Mouse (Mus musculus) heart, adult 11 months (tissue): ENCODE data around the gene Tgm1.

Experiments
- DNase-seq: peaks from one replicate; pipeline ENCODE4 v3.0.0; 2022

The Tgm1 gene

DNA sequence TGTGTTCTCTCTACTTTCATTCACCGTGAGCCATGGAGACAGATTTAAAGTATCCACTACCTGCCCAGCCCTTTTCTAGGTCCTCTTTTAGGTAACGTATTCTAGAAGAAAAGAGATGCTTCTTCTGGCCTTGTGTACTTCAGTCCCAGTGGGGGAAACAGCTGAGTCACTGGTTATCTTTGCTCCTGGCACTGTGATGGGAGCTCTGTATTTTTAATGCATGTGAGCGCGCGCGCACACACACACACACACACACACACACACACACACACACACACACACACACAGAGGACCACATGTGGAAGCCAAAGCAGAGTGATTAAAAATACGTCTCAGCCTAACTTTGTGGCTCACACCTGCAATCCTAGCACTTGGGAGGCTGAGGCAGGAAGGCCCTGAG is 9.7 kb upstream of the Tgm1 start:
- DNase-seq, result no peak

DNA sequence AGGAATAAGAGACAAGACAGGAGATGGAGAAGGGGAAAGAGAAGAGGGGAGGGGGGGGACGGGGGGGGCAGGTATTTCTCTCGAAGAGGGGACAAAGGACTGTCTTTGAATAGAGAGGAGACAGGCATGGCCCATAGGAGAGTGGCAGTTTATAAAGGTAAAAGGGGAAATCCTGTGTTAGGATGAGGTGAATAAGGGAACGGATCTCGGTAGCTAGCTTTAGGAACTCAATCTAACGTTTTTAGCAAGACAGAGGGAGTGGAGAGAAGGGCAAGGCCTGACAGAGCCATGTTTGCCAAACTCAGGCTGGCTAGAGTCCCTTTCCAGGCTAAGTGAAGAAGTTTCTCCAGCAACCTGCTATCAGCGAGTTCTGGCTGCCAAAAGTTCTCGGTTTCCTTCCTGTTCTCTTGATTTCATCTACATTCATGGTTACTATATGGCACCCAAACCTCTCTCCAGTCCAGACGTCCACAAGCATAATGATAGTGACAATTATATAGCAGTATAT is 8.8 kb upstream of the Tgm1 start:
- no peak for DNase-seq

DNA sequence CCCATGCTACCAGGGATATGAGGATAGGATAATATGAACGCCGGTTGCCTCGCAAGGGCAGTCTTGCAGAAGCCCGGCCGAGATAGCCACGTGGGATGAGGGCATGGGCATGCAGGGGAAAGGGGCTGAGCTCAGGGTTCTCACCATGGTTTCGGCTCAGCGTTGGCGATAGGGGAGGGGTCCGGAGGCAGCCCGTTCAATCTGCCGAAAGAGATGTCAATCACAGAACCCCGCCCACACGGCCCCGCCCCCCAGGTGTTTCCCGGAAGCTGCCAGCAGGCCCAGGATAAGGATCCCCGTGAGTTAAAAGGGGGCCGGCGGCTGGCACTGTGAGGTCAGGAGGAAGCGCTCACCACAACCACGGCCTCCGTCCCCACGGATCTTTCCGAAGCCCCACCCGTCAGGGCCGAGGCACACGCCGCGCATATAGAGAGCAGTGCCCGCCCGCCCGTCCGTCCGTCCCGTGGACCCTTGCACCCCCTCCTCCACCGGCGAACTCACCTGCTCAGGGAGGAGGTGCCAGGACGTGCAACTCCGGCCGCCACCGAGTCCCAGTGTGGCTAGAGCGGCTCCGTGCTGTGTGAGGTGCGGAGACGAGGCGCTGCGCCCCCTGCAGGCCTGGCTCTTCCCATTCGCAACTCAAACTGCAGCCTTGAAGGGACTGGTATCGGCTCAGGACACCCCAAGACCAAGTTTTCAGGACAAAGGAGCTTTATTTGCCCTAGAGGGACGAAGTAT is 8.1 kb upstream of the Tgm1 start, which contains the start of gene Rabggta:
Rabggta (minus strand) TSS at position 564 of the 738 bp plus-strand sequence.
- DNase-seq, result peak; percentile 99

DNA sequence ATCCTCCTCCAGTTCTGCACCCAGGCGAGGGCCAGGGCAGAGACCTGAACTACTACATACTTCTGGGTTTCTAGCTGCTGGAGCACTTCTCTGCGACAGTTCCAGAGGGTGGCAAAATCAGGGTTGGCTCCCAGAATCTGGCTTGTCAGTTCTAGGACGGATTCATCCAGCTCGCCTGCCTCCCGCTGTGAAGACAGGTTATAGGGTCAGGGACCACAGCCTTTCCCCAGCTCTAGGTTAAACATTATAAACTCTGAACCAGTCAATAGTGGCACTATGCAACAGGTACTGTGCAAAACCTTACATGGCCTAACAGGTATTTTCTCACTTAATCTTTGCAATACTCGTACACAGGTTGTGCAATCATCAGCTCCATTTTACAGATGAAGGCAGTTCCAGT is 7.3 kb upstream of the Tgm1 start:
- no peak for DNase-seq

DNA sequence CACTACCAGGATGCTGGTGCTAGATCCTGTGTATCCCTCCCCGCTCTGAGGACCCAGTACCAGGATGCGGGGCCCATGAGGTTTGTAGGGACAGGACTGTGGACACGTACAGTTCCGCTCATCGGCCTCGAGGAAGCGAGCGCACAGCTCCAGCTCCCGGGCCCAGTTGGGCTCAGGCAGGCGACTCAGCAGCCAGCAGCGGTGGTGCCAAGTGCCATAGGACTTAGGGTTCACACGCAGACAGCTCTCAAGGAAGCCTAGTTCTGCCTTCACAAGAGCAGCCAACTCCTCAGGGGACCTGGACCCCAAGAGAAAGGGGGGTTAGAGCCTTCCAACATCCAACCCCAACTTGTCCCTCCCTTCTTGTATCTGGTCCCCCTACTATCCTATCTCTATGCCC is 6.9 kb upstream of the Tgm1 start:
- no peak for DNase-seq

DNA sequence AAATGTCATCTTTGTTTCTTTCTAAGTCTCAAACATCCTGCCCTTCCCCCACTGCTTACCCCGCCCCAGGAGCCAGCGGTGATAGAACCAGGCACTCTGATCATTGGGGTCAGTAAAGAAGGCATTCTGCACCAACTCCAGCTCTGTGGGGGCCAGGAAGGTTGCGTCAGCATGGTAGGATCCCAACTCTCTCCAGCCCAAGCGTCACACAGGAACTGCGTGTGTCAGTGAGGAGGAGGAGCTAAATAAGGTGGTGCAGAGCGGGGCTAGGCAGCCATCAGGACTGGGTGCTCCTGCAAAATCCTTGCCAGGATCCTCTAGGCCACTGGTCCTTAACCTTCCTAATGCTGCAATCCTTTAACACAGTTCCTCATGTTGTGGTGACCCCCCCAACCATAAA is 6.0 kb upstream of the Tgm1 start:
- DNase-seq, result peak; percentile 83

DNA sequence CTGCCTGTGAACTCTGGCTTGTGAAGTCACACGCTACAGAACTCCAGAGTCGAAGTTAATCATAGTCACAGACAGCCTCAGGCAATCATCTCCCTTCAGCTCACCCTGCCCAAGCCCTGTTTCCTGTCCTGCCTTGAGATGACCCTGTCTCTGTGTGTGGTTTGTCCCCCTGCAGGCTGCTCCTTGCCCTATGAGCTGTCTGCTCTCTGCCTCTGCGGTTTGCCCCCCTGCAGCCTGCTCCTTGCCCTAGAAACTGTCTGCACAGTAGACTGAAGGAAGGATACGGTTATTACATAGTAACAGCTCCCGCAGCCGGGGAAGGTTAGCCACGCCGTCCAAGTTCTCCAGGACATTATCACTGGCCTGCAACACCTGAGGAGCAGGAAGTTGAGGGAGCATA is 3.2 kb upstream of the Tgm1 start:
- peak; percentile 81 for DNase-seq

DNA sequence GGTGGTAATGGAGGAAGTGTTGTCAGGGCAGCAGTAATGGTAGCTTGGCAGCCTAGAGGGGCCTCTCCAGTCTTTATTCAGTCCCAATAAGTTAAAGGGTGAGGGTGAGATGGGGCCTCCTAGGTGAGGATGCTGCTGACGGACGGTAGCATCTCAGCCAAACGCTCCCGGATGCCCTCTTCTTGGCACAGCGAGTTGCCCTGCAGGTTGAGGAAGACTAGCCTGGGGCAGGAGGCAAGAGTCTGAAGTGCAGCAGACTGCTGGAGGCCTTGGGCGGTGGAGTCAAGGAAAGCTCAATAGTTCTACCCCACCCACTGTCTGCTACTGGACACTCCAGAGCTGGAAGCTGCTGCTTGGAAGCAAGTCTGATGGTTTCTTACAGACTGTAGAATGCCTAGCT is 2.5 kb upstream of the Tgm1 start:
- DNase-seq, result peak; percentile 85

DNA sequence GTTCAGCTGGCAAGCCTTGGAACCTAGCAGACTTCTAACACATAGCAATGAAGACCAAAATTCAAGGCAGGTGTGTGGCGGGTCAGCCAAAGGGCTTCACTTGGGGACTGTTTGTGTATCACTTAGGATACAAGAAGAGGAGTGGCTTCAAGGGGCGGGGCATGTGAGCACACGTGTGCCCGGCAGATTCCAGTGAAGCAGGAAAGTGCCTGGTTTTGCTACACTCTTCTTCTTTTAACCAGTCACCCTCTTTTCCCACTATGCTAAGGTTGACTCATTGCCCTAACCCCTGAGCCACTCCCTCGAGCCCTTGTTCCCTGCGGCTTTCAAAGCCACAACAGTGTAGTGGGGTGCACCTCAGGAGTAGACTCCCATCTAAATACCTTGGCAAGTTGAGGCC is 1.2 kb upstream of the Tgm1 start:
- DNase-seq, result peak; percentile 82

DNA sequence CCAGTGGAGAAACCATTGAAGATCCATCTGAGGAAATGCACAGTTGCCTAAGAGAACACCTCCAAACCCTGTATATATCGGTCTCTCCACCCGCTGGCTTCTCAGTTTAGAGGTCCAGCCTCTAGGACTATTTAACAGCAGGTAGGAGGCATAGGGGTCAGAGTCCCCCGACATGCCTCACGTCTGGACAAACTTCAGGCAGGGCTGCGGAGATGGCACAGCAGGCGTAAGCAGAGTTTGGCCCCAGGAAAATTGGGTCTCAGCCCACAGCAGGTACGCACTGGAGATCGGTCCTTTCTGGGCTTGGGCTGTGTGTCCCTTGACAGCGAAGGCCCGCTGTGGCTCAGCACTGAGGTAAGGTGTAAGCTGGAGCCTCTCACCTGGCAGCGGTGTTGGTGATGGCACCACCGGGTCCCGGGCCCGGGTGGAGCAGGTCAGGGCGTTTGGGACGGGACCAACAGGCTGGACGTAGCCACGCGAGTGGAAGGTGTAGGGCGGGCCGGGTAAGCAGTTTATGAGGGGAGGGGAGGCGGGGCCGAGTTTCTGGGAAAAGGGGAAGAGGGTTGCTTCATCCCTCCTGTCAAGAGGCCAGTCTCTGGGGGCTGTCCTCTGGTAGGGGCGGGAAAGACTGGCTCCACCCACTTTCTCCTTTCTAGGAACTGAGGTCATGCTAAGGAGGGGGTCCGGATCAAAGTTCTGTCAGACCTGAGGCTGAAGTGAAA is 558 bp downstream of the Tgm1 start:
- peak; percentile 97 for DNase-seq

DNA sequence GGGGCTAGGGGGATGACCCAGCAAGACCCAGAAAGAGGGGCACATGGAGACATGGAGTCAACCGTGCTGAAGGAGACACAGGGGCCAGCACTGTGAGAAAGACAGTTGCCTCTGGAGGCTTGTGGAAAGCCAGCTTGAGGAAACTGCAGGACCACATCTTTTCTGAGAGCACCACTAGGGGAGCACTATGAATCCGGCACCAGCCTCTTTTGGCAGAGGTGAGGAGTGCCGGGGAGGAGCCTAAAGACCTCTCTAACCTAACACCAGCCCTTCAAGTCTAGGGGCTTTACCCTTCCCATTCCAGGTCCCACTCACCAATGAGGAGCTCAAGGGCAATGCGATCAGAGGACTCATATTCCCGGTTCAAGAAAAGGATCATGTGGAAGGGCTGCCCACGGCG is 1.9 kb downstream of the Tgm1 start:
- DNase-seq, result no peak

DNA sequence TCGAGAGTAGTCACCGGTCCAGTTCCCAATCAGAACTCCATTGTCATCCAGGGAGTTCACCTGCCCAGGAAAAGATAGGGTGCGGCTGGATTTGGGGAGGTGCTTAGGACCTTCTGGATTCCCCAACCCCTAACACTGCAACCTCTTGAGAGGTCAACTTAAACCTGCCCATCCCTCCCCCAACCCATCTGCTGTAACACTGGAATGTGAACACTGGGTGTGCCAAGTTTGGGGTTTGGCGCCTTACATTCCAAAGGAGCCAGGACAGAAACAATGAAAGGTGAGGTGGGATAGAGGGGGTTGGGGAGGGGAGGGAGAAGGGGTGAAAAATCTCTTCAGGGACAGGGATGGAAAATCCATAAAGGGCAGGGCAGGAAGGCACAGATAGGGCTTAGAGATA is 4.2 kb downstream of the Tgm1 start:
- DNase-seq, result no peak

DNA sequence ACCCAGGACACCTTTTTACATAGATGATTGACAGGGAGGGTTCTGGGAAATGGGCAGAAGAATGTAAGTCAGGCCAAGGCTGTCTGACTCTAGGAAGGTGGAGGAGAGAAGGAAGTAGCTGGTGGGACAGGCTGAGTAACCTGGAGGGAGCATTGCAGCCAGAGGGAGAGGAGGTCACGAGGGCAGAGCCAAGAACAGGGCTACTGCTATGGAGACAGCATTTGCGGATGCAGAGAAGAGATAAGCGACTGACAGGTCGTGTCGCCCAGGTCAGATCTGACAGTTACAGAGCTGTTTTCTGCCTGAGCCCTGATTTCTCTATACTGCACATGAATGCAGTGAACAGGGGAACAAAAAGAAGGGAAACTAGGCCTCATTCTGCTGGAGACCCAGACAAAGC is 6.3 kb downstream of the Tgm1 start:
- no peak for DNase-seq

DNA sequence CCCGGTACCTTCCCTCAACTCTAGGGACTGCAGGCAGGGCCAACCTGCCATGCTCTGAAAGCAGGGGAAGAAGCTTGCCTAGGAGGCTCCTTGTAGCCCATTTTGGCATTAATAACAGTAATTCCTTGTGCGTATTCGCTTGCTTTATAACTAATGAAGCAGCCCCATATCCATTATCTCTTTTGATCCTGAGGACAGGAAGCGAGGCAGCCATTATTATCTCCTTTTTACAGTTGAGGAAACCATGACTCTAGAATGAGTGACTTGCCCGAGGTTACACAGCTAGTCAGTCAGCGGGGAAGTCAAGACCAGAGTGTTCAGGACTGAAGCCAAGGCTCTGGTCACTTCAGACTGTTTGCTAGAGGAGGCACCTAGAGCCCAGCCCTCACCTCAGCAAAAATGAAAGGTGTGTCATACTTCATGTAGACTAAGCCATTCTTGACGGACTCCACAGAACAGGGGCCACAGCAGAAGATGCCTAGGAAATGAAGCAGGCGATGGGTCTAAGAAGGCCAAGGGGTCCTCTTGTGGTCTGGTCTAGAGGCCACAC is 7.6 kb downstream of the Tgm1 start:
- DNase-seq, result peak; percentile 86

DNA sequence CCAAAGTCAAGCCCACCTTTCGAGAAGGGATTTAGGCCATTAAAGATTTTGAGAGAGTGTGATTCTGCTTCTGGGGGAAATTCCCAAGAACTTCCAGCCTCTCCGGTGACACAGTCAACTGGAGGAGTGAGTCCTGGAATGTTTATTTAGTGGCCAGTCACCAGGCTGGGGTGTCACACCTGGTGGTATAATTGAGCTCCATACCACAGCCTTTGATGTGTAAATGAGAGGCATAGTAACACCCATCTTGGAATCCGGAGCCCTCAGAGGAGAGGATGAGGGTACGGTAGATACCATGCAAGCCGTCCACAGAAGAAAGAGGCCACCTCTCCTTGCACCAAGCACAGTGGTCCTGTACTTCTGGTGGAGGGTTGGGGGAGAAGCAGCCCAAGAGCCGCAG is 11.0 kb downstream of the Tgm1 start:
- DNase-seq, result peak; percentile 76

DNA sequence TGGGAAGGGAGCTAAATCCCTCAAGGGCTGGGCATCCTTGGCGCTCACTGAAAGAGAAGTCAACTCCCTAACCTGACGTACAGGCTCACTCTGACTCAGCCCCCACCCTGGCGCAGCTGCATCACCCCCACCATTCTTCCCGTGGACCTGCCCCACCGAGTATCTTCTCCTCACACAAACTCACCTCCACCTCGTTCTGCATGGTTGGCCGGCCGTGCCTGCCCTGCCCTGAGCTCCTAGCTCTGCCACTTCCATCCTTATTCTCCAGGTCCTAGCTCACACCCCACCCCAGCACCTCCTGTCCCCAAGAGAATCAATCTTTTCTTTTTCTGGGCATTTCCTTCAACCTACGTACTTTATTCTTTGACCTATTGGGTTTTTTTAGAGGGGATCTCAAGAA is 12.6 kb downstream of the Tgm1 start:
- DNase-seq, result peak; percentile 83

DNA sequence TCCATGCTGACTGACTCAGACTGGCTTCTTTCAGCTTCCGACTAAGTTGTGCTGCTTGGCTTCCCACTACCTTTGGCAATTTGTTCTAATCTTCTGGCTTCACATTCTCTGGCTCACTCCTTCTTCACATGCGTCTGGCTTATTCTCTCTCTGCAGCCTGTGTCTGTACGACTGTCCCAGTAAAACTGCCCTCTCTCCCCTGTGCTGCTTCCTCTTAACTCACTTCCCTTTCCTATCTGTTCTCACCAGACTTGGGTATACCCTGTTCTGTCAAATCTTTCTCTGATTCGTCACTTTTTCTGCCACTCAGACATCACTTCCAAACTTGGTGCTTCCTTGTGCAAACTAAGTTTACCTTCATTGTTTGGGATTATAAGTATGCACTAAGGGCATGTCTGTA is 16.5 kb downstream of the Tgm1 start:
- peak; percentile 91 for DNase-seq

DNA sequence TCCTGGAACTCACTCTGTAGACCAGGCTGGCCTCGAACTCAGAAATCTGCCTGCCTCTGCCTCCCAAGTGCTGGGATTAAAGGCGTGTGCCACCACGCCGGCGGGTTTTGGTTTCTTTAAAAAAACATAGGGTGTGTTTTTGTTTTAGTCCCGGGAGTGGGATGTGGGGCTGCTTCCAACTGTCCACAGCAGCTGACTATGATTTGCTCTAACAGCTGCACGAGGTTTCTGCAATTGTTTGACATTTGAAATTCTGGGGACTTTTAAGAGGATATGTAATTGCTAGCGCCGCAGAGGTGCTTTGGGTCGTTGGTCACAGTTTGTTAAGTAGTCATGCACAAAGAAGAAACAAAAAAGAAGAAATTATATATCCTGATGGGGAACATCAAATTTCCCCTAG is 24.3 kb downstream of the Tgm1 start:
- no peak for DNase-seq

DNA sequence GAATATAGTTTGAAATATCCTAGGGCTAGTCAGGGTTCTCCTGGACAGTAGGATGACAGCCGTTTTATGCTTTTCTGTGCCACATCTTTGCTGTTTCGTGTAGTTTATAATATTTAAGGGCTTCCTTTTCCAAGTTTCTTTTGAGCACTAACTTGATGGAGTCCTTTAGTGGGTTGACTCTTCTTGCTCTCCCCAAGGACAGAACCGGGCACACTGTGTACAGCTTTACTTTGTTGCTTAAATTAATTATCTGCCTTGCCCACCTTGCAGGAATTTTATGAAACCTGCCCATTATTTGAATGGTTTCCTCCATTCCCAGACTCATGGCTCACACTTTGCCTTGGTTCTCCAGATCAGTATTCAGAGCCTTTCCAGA is 31.6 kb downstream of the Tgm1 start:
- DNase-seq, result no peak

DNA sequence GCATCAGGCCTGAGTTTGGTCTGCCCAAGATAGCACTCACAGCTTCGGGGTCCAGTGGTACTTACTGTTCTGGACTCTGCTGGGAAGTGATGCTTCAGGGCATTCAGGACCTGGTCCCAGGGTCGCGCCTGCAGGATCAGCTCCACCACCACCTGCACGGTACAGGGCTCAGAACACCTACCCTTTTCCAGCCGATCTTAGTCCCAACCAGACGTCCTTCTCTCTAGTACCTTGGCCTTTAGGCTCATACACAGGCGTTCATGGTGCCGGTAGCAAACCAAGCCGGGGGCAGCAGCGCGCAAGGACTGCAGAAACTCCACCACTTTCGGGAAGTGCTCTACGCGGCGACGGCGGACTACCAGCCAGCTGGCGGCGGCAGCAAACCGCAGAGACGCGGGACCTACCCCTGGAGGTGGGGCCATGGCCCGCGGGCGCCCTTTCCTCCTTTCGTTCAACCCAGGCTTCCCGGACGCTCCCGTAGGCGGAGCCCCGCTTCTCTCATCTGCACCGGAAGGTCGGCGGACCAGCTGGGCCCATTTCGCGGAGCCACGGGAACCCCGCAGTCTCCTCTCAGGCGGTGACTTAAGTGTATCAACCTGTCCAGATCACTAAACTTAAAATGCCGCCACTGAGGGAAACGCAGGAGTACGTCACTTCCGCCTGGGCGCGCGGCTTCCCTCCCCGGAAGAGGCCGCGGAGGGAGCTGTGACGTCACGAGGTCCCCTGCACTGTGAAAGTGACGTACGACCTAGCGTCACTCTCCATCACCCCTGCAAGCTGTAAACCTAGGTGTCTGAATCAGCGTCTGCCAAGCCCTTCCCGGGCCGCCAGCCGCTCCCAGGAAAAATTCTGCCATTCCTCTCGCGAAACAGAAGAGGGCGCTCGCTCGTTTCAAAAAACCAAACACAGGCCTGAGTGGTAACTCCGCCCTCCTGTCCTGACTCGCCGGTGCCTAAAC is 32.3 kb downstream of the Tgm1 start, which contains the start of gene Tinf2:
Tinf2 (minus strand) TSS at position 661 of the 958 bp plus-strand sequence.
- peak; percentile 99 for DNase-seq

DNA sequence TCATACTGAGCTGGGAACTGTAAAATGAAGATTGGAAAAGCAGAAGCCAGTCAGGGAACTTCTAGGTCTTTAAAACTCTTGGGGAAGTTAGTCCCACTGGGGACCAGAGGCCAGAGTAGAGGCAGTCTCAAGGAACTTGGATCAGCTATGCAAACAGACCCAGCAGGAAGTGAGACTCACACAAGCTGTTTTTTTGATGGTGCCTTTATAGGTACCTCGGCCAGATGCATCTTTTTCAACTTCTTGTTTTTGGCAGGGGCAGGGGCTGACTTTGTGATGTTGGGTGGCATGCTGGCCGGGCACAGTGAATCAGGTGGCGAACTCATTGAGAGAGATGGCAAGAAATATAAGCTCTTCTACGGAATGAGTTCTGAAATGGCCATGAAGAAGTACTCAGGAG is 36.1 kb downstream of the Tgm1 start:
- DNase-seq, result peak; percentile 89

DNA sequence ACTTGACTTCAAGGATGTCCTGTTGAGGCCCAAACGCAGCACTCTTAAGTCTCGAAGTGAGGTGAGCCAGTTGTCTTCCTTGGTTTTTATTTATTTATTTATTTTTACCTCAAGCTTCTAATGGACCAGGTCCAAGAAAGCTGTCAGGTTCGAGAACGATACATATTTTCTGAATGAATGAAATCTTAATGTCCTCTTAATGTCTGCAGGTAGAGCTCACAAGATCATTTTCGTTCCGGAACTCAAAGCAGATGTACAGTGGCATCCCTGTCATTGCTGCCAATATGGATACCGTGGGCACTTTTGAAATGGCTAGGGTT is 41.0 kb downstream of the Tgm1 start:
- DNase-seq, result no peak
